Mouse (Mus musculus) erythroblast, adult 5-6 weeks (primary cell): ENCODE data around the gene Olfr462. TPM values are rescaled to one million over a fixed set of nuclear protein-coding genes. Genes with fewer than 3 reads are reported as not detected.
"Not testable (repeated sequence)": the region's sequence is repeated elsewhere in the genome, so short reads cannot be mapped to it uniquely, and the experiment has no call there.

Source experiments
- ATAC-seq: replicated peaks from 2 replicates; pipeline ENCODE4 v1.8.0; 2016; ENCODE audit warnings: moderate number of reproducible peaks, mild to moderate bottlenecking, moderate TSS enrichment, inconsistent platforms; ENCODE audit not compliant: poor library complexity, low FRiP score, severe bottlenecking
- total RNA-seq, 2 experiments: library from RNA; stranded (forward) in 1 of 2; stranded (reverse) in 1 of 2; fragments of 150-400 nt in 1 of 2; fragments of 200-764, 138-1000 nt in 1 of 2; gene quantifications; 2 replicates each; pipeline versions ENCODE4 v1.2.3 to v1.2.4; 2015 to 2017; ENCODE audit warnings: low replicate concordance in 2 of 2

The Olfr462 gene
- not detected in 2 replicates for total RNA-seq (2015; ENCODE audit: low replicate concordance)
- not detected in 2 replicates for total RNA-seq (2017; ENCODE audit: low replicate concordance)

DNA sequence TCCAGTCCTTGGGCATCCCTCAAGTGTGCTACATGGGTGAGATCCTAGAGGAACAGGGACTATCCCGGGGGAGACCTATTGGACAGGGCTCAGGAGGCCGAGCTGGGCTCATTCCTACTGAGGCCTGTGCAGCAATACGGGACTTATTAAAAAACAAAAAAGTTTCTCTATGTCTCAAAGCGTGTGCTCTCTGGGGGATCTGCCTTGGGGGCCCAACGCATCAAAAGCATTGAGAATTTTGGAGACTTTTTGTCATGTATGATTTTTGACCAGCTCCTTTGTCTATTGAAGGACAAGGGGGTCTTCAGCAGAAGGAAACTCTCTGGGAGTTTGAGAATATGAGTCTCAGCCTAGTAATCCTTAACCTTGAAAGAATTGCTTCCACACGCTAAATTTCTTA, at the start of gene Olfr462:
Olfr462 (minus strand) TSS at position 101 of the 400 bp plus-strand sequence.
- ATAC-seq: no peak

DNA sequence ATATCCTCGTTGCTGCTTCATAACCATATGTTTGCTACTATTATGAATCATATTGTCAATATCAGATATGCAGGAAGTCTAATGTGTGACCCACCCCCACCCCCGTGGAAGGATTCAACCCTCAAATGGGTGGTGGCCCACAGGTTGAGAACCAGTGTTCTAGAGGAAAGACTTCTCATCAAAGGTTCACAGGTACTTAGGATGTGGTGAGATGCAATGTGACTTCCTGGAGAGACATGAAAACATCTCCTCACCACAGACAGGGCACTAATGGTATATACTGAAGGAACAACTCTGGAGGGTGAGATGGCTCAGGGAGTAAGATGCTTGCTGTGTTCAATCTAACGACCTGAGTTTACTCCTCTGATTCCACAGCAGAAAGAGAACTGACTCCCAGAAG, 43.4 kb upstream of the Olfr462 start:
- ATAC-seq: no peak

DNA sequence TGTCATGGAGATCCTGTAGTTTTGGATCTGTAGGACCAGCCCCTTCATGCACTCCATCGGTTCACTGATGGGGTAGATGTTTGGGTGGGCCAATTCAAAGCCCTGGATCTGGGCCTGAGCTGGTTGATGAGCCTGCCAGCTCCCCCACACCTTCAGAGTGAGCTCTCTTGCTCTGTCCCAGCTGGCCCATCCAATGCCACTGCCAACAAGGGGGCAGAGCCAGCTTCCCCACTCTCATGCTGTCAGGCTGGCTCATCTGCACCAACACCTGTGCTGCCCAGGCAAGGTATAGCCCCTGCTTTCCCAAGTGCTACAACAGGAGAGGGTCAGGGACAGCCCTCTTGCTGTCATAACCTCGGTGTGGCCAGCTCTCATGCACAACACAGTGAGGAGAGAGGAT, 41.7 kb upstream of the Olfr462 start:
- no peak for ATAC-seq

DNA sequence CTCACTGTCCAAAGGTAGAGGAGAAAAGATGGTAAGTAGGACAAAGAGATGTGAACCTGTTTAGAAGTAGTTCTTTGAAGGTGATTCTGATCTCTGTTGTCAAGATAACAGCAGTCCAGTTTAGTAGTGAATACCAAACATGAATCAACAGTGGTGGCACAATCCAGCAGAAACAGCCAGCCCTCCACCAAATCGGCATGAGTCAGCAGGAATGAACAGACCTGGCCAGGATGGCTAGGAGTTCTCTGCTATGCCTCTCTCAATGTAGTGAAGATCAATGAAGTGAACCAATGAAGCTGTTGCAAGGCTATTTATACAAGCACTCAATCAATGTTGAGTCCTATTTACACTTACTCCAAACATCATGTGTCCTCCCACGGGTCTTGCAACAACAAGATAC, 38.3 kb upstream of the Olfr462 start:
- ATAC-seq: no peak

DNA sequence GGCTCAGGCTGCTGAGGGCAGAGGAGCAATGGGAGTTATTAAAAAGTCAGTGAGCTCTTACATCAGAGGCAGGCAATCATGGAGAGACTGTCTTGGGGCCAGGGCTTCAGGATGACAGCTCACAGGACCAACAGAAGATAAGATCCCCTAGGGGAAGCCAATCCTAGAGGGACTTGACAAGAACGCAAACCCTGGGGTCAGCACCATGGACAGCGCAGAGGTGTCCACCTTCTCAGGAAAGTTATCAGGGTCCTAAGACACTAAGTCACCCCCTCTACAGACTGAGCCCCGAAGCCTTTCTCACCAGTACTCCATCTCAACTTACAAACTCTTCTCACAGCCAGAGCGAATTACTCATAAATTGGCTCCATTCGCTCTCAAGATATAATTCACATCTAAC, 28.9 kb upstream of the Olfr462 start, which contains the start of gene Olfr464:
Olfr464 (minus strand) TSS at position 2 of the 400 bp plus-strand sequence.
- no peak for ATAC-seq

DNA sequence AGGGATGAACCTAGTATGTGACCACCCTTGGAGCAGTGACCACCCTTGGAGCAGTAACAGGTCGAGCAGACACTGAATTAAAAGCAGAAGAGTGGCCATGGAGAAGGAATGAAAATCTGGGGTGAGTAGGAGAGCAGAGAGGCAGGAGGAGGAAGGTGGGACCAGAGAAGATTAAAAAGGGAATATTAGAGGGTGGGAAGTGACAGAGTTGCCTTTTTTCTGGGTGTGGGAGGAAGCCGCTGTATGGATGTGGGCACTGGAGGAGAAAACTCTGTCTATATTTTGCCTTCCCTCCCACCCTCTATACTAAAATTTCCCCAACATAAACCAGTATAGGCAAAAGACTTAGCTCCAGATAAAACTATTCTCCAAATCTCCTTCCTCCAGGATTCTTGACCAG, 28.2 kb upstream of the Olfr462 start:
- ATAC-seq: no peak

DNA sequence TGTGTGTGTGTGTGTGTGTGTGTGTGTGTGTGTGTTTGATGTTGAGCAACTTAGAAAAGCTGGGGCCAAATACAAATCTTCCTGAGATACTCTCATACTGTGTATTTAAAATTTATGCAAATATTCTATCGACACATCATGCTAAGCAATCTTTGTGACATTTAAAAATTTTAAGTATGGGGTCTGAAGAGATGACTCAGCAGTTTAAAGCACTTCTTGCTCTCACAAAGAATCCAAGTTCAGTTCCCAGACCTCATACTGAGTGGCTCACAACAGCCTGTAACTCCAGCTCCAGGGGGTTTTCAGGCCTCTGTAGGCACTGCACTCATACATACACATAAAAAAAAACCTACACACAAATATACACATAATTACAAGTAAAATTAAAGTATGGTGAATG, 23.9 kb upstream of the Olfr462 start:
- ATAC-seq: no peak

DNA sequence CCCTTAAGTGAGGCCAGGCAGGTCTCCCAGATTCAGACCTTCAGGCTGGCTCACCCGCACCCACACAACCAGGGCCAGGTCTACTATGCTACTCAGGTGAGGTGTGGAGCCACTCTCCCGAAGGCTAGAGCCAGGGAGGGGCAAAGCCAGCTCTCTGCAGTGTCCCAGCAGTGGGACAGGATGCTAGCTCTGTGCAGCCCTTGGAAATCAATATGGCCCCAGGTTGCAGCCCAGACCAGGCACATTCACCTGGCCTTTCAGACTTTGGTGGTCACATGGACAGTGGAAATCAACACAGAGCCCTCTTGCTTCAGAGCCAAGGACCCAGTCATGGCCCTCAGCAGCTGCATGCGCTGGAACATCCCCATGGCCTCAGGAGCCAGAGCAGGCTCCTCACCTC, 12.3 kb upstream of the Olfr462 start:
- no peak for ATAC-seq

DNA sequence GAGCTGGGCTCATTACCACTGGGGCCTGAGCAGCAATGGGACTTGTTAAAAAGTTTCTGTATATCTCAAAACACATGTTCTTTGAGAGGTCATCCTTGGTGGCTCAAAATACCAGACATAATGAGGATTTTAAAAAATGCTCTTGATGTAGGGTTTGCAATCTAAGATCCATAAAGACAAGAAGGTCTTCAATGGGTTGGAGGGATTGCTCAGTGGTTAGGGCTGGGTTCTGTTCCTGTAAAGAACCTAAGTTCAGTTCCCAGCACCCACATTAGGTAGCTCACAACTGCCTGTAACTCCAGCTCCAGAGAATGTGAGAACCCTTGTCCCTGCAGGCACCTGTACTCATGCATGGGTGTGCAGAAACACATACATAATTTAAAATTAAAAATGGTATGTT, 5.2 kb upstream of the Olfr462 start, which contains the start of gene Olfr463:
Olfr463 (minus strand) TSS at position 101 of the 400 bp plus-strand sequence.
- no peak for ATAC-seq

DNA sequence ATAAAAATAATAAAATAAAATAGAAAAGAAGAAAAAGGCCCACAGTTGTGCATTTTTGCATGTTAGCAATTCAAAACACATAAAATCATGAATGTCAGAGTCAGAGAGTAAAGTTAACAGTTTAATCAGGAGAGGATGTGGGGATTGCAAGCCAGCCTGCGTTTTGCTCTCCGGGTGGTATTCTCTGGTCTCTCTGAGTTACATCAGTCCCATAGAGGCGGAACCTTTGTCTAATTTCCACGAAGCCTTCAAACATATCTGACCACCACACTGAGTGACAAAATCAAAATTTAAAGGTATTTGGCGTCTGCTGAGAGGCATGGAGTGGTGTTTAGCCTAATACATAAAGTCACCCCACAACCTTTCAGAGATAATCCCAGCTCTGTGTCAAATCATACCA, 7.2 kb downstream of the Olfr462 start:
- no peak for ATAC-seq

DNA sequence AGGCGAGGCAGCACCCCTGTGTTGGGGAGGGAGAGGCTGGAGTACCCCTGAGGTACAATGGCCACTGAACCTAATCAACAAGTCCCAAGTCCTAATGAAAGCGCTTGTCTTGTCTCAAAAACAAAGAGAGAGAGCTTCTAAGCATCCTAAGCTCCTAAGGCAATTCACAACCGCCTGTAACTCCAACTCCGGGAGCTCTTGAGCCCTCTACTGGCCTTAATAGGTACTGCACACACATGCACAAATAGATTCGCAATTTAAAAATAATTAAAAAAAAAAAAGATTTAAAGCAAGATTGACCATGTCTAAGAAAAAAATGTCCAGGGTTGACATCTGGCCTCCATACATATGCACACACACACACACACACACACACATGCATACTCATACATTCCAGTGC, 8.6 kb downstream of the Olfr462 start:
- no peak for ATAC-seq

DNA sequence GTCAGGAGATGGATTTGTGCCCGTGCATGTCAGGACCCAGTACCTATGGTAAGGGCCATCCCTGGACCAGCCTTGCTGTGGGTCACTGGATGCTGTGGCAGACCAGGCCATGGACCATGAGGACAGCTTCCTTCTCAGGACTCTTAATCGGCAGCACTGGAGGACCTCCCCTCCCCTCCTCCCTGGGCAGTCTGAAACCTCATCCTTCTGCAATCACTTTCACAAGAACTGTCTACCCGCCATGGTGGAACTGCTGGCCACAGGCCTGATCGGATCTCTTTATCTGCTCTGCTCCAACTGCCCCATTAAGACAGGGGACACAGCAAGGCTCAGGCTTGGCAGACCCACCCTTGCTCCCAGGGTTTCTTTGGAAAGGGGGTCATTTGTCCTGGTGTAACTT, 10.4 kb downstream of the Olfr462 start:
- ATAC-seq: no peak

DNA sequence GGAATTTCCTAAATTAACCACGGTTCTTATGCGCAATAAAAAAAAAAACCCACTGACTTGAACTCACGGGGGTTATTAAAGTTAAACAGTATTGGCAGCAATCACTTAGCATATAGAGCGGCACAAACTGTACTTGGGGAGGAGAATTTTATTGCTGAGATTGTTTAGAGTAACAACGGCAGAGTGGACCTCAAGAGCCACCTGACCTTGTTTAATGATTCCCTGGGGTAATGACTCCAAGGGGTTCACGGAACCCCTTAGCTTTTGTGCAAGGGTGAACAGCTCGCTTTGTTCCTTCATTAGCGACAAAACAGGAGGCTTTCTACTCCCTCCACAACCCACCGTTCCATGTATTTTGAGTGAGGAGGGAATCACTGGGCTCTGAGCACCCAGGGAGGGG, 12.2 kb downstream of the Olfr462 start:
- ATAC-seq: no peak

DNA sequence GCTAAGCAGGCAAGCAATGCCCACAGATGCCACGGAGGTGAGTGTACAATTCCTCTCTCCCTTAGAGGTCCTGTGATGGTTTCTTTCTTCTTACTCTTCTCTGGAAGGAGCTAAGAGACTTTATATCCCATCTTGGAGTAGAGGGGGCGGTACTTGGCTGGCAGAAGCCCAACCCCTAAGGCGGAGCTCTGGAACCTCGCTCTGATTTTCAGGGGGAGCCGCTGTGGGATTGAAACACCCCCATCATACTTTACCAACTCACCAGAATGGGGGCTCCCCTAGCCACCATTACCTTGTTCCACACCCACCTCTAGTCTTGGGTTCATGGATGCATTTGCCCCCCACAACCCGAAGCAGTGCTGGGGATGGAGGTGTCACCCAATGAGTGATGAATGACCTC, 16.6 kb downstream of the Olfr462 start, which contains the start of gene Epx:
Epx (minus strand) TSS at position 101 of the 400 bp plus-strand sequence.
- ATAC-seq: no peak

DNA sequence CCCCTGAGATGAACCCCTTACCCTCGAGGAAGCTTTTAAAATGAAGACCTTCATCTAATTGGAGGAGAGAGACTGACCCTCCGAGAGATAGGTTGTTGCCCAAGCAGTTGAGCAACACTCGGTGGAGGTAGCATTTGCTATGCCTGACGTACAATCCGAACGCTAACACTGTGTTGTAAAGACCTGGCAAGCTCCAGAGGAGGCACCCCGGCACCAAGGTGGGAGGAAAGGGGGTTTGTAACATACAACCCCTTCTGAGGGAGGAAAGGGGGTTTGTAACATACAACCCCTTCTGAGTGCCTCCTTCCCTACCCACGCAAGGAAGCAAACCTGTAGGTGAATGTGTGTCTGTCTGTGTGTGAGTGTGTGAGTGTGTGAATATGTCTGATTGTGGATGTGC, 20.3 kb downstream of the Olfr462 start:
- no peak for ATAC-seq

DNA sequence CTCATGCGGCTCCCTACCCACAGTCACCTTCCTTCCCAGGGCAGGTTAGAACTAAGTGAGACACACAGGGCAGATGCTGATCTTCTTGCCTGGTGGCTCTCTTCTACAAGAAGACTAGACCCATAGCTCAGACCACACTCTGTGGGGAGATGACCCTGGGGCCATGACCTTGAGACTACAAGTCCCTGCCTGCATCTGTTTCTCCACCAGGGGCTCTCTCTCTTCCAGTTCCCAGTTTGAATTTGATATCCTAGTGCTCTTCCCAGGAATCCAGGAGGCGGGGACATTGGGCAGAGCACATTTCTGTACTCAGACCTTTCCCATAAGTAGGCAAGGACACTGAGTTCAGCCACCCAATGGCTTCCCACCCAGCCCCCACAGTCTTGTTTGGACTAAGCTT, 22.0 kb downstream of the Olfr462 start:
- ATAC-seq: no peak

DNA sequence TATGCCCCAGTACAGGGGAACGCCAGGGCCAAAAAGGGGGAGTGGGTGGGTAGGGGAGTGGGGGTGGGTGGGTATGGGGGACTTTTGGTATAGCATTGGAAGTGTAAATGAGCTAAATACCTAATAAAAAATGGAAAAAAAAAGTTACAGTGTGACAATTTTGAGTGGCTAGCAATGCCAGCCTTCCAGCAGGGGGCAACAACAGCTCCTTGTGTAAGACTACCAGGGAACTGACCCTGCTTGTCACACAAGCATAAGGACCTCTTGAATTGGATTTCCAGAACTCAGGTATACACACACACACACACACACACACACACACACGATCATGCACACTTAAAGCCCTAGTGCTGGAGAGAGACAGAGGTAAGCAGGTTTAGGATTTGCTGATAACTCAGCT, 25.2 kb downstream of the Olfr462 start:
- not testable (repeated sequence) for ATAC-seq

DNA sequence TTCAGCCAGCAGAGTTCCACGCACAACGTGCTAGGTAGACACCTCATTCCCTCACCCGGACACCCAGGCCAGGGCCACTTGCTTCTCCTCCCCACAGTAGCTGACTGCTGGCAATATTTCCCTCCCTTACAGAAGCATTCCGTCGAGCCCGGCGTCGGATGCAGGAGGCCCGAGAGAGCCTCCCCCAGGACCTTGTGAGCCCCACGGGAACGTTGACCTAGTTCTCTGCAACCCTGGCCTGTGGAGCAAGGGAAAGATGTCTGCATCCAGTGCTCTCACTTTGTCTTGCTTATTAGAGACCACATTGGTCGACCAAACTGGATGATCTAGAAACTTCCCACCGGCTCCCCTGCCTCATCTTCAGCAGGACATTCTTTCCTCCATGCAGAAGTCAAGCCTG, 29.3 kb downstream of the Olfr462 start:
- ATAC-seq: no peak

DNA sequence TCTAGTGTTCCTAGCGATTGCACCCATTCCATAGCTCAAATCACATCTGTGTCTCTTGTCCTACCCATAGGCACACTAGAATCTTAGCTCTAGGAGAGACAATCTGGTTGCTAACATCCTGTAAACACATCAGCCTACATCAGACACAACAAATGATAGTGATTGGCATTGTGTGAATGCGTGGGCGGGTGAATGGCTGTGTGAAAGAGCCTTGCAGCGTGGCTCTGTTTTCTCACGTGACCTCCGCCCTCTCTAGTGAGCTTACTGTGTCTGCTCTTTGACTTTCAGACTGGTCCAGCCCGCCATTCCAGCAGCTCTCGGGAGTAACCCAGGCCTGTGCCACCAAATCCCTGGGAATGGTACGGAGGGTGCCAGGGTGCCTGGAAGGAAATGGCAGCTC, 31.6 kb downstream of the Olfr462 start:
- no peak for ATAC-seq

DNA sequence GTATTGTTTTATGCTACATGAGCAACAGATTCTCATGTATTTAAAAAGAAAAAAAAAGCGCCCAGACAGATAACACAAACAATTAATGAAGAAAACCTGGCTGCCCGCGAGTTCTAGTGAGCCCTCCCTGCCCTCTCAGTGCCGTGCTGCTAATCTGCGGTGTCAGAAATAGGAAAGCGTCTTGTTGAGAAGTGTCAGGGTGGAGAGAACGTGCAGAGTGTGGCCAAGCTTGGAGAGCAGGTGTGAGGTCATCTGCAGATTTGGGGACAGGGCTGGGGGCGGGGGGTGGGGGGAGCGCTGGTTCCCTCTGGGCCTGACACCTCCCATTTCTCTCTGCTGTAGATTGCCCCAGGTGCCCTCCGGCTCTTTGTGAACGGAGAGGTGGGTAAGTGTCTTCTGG, 32.8 kb downstream of the Olfr462 start:
- no peak for ATAC-seq

DNA sequence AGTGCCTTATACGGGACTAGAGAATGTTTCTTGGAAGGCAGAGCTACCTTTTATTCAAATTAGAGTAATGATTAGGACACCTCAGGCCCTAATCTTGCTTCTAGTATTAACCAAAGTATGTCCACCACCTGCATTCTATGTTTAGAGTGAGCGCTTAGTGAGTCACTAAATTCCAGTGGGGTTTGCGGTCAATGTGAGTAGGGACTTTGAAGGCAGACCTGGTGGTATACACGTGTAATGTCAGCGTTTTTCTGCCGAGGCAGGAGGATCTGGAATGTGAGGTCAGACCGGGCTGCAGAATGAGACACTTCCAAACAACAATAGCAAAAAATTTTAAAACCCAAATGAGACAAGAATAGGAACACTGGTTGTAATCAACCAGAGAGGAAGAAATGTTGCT, 37.5 kb downstream of the Olfr462 start:
- no peak for ATAC-seq

DNA sequence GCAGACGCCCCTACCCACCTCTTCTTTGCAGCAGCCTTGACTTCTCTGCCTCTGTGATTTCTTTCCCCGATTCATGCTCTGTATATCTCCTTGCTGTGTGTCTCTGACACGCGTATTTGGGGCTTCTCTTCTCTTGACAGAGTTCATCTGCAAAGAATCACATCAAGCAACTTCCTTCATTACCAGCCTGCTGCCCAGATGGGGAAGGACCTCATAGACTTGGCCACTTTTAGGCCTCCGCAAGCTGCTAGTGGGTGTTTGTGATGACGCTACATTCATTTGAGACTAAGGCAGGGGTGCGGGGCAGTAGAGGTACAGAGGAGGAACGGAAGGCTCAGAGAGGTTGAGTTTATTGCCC, 38.5 kb downstream of the Olfr462 start:
- ATAC-seq: no peak
